In genomic region chr1:107900913-107901312, GRCm38 (mm10) we compare ENCODE assay signal across 24 mouse cellular contexts.
DNase-seq lines count a peak whose midpoint lies in the region; ATAC-seq and TF ChIP-seq lines count a peak whose summit lies in the region.
"Had no signal": no experiment of that assay in that cellular context is flagged by ENCODE, and none has a peak within 500 bp of the region (broad histone marks: within the 10 kb centered on the region; RNA-seq: fewer than 3 reads in every experiment).

No protein-coding gene starts in this region.

- WGBS in kidney, adult 2 months = 36% methylated on average over 1 of the region's 1 CpGs
- 29% methylated on average over 1 of the region's 1 CpGs for WGBS in hindbrain, embryonic 16.5 days

- no peaks in the 10 kb centered on the region for H3K4me1 ChIP-seq in kidney, adult 2 months (ENCODE audit: control insufficient read depth, insufficient read depth, low read length)
- no peaks in the 10 kb centered on the region for H3K4me1 ChIP-seq in hindbrain, embryonic 16.5 days (ENCODE audit: control insufficient read depth, insufficient read depth, low read depth, low read length)
- H3K4me1 ChIP-seq: heart, embryonic 10.5 days; heart, embryonic 15.5 days; lung, embryonic 15.5 days had no signal

- peak; percentile 42; the same call in 1 of the 2 replicates for ATAC-seq in hindbrain, embryonic 16.5 days
- ATAC-seq: activated CD4-positive, CD25-positive, alpha-beta regulatory T cell, adult 4 months; CD4-positive, CD25-positive, alpha-beta regulatory T cell, adult 4 months; forebrain, embryonic 14.5 days had no signal

- H3K27ac ChIP-seq in kidney, adult 2 months (ENCODE audit: insufficient read depth, low read depth, low read length) = no peak overlapping the region
- no peak overlapping the region for H3K27ac ChIP-seq in hindbrain, embryonic 16.5 days (ENCODE audit: low read depth, low read length)
- H3K27ac ChIP-seq: heart, embryonic 10.5 days; heart, embryonic 15.5 days; lung, embryonic 15.5 days; midbrain, embryonic 10.5 days had no signal

- no peak for TF ChIP-seq POLR2A in kidney, adult 2 months (IDR thresholded peaks at IDR 0.05; ENCODE audit: low read depth, low read length)

- no peaks in the 10 kb centered on the region for H3K27me3 ChIP-seq in kidney, adult 2 months (replicated peaks; ENCODE audit: control insufficient read depth, insufficient read depth, low read length)
- no peaks in the 10 kb centered on the region for H3K27me3 ChIP-seq in hindbrain, embryonic 16.5 days (replicated peaks; ENCODE audit: control insufficient read depth, insufficient read depth, low read length)
- H3K27me3 ChIP-seq: heart, embryonic 15.5 days; lung, embryonic 15.5 days had no signal

- TF ChIP-seq CTCF in kidney, adult 2 months (conservative IDR thresholded peaks at IDR 0.05; ENCODE audit: insufficient read depth, insufficient read length, low read depth, low read length) = no peak

- H3K9me3 ChIP-seq in hindbrain, embryonic 16.5 days (ENCODE audit: control insufficient read depth, low read length) = no peaks in the 10 kb centered on the region
- H3K9me3 ChIP-seq: heart, embryonic 10.5 days; heart, embryonic 15.5 days; lung, embryonic 15.5 days; midbrain, embryonic 10.5 days had no signal

- no peak overlapping the region for H3K4me2 ChIP-seq in hindbrain, embryonic 16.5 days (ENCODE audit: low read length)
- H3K4me2 ChIP-seq: heart, embryonic 15.5 days; lung, embryonic 15.5 days had no signal

- DNase-seq in cerebellum, postnatal 25 days = peak; percentile 30 to 43
- no peak for DNase-seq in cerebellum, adult 8-10 months
- DNase-seq in kidney, adult 2 months = peak; percentile 4
- DNase-seq in kidney, adult 8-10 months = no peak
- peak; percentile 35 for DNase-seq in Muller cell, postnatal 12 days (ENCODE audit: inconsistent ontology term)
- no peak for DNase-seq in urinary bladder, postnatal 10 days (ENCODE audit: low spot score)
- DNase-seq: adrenal gland, adult 2 months; adrenal gland, postnatal 36 days; gastrocnemius, postnatal 25 days; heart, adult 11 months; kidney, postnatal 10 days; liver; right cerebral cortex, adult 18-20 months; spleen, adult 18-20 months; thymus, postnatal 14 days had no signal

- H3K4me3 ChIP-seq in kidney, adult 2 months (ENCODE audit: insufficient read depth, low read depth, low read length) = no peak overlapping the region
- no peak overlapping the region for H3K4me3 ChIP-seq in hindbrain, embryonic 16.5 days (ENCODE audit: low read length)
- H3K4me3 ChIP-seq: heart, embryonic 10.5 days; heart, embryonic 15.5 days; lung, embryonic 15.5 days; midbrain, embryonic 10.5 days; myocyte had no signal

- H3K9ac ChIP-seq in hindbrain, embryonic 16.5 days (ENCODE audit: low read depth, low read length) = no peak overlapping the region
- H3K9ac ChIP-seq: heart, embryonic 15.5 days; lung, embryonic 15.5 days had no signal

- H3K36me3 ChIP-seq in kidney, adult 2 months (ENCODE audit: control insufficient read depth, insufficient read depth, low read length) = no peaks in the 10 kb centered on the region
- no peaks in the 10 kb centered on the region for H3K36me3 ChIP-seq in hindbrain, embryonic 16.5 days (ENCODE audit: control insufficient read depth, insufficient read depth, low read length)
- H3K36me3 ChIP-seq: heart, embryonic 10.5 days; heart, embryonic 15.5 days; lung, embryonic 15.5 days; midbrain, embryonic 10.5 days had no signal

Comparison
In these comparisons a context has a peak if more than half of its experiments do, and no peak if none do; other contexts are left out.
1. DNase-seq: peak in cerebellum, postnatal 25 days (2 of 2), kidney, adult 2 months (single experiment) and Muller cell, postnatal 12 days (single experiment); none in cerebellum, adult 8-10 months (single experiment), kidney, adult 8-10 months (0 of 2) and urinary bladder, postnatal 10 days (single experiment).